Mouse (Mus musculus): ENCODE results near the gene Atad2b. TPM values are rescaled to one million over a fixed set of nuclear protein-coding genes. Genes with fewer than 3 reads are reported as not detected.
A peak's percentile ranks its signal among the peaks of the same experiment; 100 is the strongest.
"Not testable (repeated sequence)": the region's sequence is repeated elsewhere in the genome, so short reads cannot be mapped to it uniquely, and the experiment has no call there.

Atad2b gene
- total and polyA plus RNA-seq, 3 experiments = 28.5 to 123 (median 54.5) TPM

DNA sequence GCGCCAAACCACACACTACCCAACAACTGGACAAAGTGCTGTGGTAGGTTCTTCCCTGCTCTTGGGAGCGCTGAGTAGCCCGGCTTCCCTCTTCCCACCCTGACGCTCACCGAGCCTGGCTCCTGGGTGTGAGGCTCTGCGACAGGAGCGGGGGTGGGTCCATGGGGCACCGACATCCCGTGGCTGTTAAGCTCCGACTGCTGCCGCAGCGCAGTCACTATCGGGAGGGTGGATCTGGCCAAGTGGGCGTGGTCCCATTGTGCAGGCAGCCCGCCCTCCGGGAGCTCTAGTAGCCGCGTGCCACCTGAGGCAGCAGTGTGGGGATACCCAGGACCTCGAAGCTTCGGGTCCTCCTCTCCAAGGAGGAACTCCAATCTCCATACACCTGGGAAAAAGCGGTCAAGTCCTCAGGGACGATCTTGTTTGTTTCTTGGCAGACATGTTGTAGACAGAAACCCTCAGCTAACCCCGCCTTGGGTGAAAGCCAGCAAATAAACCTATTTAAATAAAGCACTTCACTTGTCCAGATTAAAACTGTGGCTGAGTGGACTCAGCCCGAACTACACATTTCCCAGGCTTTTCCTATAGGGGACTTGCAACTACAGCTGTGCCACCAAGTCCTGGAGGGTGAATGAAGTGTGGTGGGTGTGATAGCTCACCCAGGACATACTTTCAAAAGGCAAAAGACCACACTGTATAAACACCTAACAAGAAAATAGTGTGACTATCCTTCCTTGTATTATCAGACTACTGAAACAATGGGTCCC lies 42.8 kb upstream of the Atad2b start, which contains the start of gene Mfsd2b:
Gene Mfsd2b (minus strand): TSS at position 199 of the 767 bp plus-strand sequence.
- H3K9me3 ChIP-seq (replicated peaks) = no peaks in the 10 kb centered on the region
- TF ChIP-seq POLR2AphosphoS5 (IDR thresholded peaks at IDR 0.05; ENCODE audit: insufficient replicate concordance, low read depth, low read length) (no peak), TAL1 (conservative IDR thresholded peaks at IDR 0.05; ENCODE audit: low read depth, low read length) (no peak), GATA2 (IDR thresholded peaks at IDR 0.05; ENCODE audit: borderline replicate concordance, low read depth, low read length) (no peak), GATA1 (IDR thresholded peaks at IDR 0.05; ENCODE audit: borderline replicate concordance, low read length) (no peak), CTCF (IDR thresholded peaks at IDR 0.05; ENCODE audit: low read depth, low read length) (no peak)
- peaks cover 51% of the 10 kb centered on the region for H3K36me3 ChIP-seq (replicated peaks)
- DNase-seq (ENCODE audit: low spot score) (peak; percentile 61), ATAC-seq (ENCODE audit: extremely low read depth, insufficient number of reproducible peaks, low FRiP score, poor library complexity, severe bottlenecking) (peak; percentile 71)
- H3K27me3 ChIP-seq (ENCODE audit: insufficient read depth, low read length) = no peaks in the 10 kb centered on the region
- peak within 1 kb of the TSS; percentile 79 for H3K4me3 ChIP-seq (ENCODE audit: low read depth, low read length)
- peaks cover 77% of the 10 kb centered on the region for H3K4me1 ChIP-seq (ENCODE audit: insufficient read depth, low read depth, low read length)

DNA sequence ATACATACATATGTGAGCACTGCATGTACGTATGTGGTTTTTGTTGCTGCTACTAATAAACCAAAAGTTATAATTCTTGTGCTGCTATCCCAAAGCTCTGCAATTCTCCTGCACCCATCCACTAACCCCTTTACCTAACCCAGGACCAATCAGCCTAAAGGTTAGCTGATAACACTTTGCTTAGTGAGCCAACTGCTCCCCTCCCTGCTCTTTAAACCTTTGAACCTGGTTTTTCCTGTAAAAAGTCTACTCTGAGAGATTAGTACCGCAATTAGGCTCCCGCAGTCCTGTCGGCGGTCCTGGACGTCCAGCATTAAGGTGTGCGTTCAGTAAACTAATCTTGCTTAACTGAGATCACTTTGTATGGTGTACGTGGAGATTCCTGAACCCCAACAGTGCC lies 41.5 kb upstream of the Atad2b start:
- DNase-seq (ENCODE audit: low spot score) = no peak
- Histone ChIP-seq H3K4me1 (ENCODE audit: insufficient read depth, low read depth, low read length) (peaks cover 65% of the 10 kb centered on the region), H3K27me3 (ENCODE audit: insufficient read depth, low read length) (no peaks in the 10 kb centered on the region), H3K36me3 (replicated peaks) (peaks cover 48% of the 10 kb centered on the region), H3K4me3 (ENCODE audit: low read depth, low read length) (no peak overlapping the region), H3K9me3 (replicated peaks) (no peaks in the 10 kb centered on the region)
- no peak for ATAC-seq (ENCODE audit: extremely low read depth, insufficient number of reproducible peaks, low FRiP score, poor library complexity, severe bottlenecking)
- no peak for TF ChIP-seq CTCF (IDR thresholded peaks at IDR 0.05; ENCODE audit: low read depth, low read length)
- no peak for TF ChIP-seq GATA1 (IDR thresholded peaks at IDR 0.05; ENCODE audit: borderline replicate concordance, low read length)
- TF ChIP-seq POLR2AphosphoS5 (IDR thresholded peaks at IDR 0.05; ENCODE audit: insufficient replicate concordance, low read depth, low read length) = no peak
- TF ChIP-seq GATA2 (IDR thresholded peaks at IDR 0.05; ENCODE audit: borderline replicate concordance, low read depth, low read length) = no peak
- no peak for TF ChIP-seq TAL1 (conservative IDR thresholded peaks at IDR 0.05; ENCODE audit: low read depth, low read length)

GRCm38 (mm10) chr12:4878296-4878783 lies 38.8 kb upstream of the Atad2b start:
- Histone ChIP-seq H3K36me3 (replicated peaks) (peaks cover 55% of the 10 kb centered on the region), H3K9me3 (replicated peaks) (no peaks in the 10 kb centered on the region), H3K4me1 (ENCODE audit: insufficient read depth, low read depth, low read length) (peaks cover 39% of the 10 kb centered on the region), H3K4me3 (ENCODE audit: low read depth, low read length) (no peak overlapping the region), H3K27me3 (ENCODE audit: insufficient read depth, low read length) (no peaks in the 10 kb centered on the region)
- TF ChIP-seq POLR2AphosphoS5 (IDR thresholded peaks at IDR 0.05; ENCODE audit: insufficient replicate concordance, low read depth, low read length) = no peak
- ATAC-seq (ENCODE audit: extremely low read depth, insufficient number of reproducible peaks, low FRiP score, poor library complexity, severe bottlenecking) (no peak), DNase-seq (ENCODE audit: low spot score) (no peak)

DNA sequence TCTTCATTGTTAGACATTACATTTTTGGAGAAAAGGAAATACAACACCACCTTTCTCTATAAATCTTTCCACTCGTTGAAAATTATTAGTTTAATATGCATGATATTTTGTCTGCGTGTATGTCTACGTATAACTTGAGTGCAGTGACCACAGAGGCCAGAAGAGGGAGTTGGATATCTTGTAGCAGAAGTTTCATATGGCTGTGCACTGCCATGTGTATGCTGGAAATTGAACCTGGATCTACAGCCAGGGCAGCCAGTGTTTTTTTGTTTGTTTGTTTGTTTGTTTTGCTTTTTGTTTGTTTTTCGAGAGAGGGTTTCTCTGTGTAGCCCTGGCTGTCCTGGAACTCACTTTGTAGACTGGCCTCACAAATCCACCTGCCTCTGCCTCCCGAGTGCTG lies 38.1 kb upstream of the Atad2b start:
- Histone ChIP-seq H3K4me3 (ENCODE audit: low read depth, low read length) (no peak overlapping the region), H3K27me3 (ENCODE audit: insufficient read depth, low read length) (no peaks in the 10 kb centered on the region), H3K9me3 (replicated peaks) (no peaks in the 10 kb centered on the region), H3K36me3 (replicated peaks) (peaks cover 61% of the 10 kb centered on the region), H3K4me1 (ENCODE audit: insufficient read depth, low read depth, low read length) (peaks cover 32% of the 10 kb centered on the region)
- ATAC-seq (ENCODE audit: extremely low read depth, insufficient number of reproducible peaks, low FRiP score, poor library complexity, severe bottlenecking) = no peak
- TF ChIP-seq GATA1 (IDR thresholded peaks at IDR 0.05; ENCODE audit: borderline replicate concordance, low read length) (no peak), GATA2 (IDR thresholded peaks at IDR 0.05; ENCODE audit: borderline replicate concordance, low read depth, low read length) (no peak), TAL1 (conservative IDR thresholded peaks at IDR 0.05; ENCODE audit: low read depth, low read length) (no peak), POLR2AphosphoS5 (IDR thresholded peaks at IDR 0.05; ENCODE audit: insufficient replicate concordance, low read depth, low read length) (no peak), CTCF (IDR thresholded peaks at IDR 0.05; ENCODE audit: low read depth, low read length) (no peak)
- no peak for DNase-seq (ENCODE audit: low spot score)

GRCm38 (mm10) chr12:4882086-4882485 lies 35.1 kb upstream of the Atad2b start:
- H3K9me3 ChIP-seq (replicated peaks) = no peaks in the 10 kb centered on the region
- ATAC-seq (ENCODE audit: extremely low read depth, insufficient number of reproducible peaks, low FRiP score, poor library complexity, severe bottlenecking) (no peak), DNase-seq (ENCODE audit: low spot score) (no peak)
- H3K27me3 ChIP-seq (ENCODE audit: insufficient read depth, low read length) = no peaks in the 10 kb centered on the region
- TF ChIP-seq GATA1 (IDR thresholded peaks at IDR 0.05; ENCODE audit: borderline replicate concordance, low read length) (no peak), CTCF (IDR thresholded peaks at IDR 0.05; ENCODE audit: low read depth, low read length) (no peak), TAL1 (conservative IDR thresholded peaks at IDR 0.05; ENCODE audit: low read depth, low read length) (no peak), GATA2 (IDR thresholded peaks at IDR 0.05; ENCODE audit: borderline replicate concordance, low read depth, low read length) (no peak), POLR2AphosphoS5 (IDR thresholded peaks at IDR 0.05; ENCODE audit: insufficient replicate concordance, low read depth, low read length) (no peak)
- peaks cover 81% of the 10 kb centered on the region for H3K36me3 ChIP-seq (replicated peaks)
- no peak overlapping the region for H3K4me3 ChIP-seq (ENCODE audit: low read depth, low read length)
- peaks cover 8% of the 10 kb centered on the region for H3K4me1 ChIP-seq (ENCODE audit: insufficient read depth, low read depth, low read length)

DNA sequence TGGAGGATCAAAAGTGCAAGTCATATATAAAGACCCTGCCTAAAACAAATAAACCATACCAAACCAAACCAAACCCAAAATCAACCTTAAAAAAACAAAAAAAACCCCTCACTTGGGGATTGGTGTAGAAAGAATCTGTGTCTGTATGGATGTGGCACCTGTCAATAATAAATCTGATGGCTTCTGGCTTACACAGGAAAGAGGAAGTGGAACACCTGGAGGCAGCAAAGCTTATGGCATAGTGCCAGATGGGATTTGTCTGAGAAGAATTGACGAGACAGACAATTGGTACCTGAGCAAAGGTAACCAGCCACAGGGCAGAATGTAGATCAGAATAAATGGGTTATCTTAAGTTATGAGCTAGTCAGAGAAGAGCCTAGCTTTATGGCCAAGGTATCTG lies 32.1 kb upstream of the Atad2b start:
- DNase-seq (ENCODE audit: low spot score) = no peak
- Histone ChIP-seq H3K9me3 (replicated peaks) (no peaks in the 10 kb centered on the region), H3K27me3 (ENCODE audit: insufficient read depth, low read length) (no peaks in the 10 kb centered on the region), H3K36me3 (replicated peaks) (peaks cover 86% of the 10 kb centered on the region), H3K4me3 (ENCODE audit: low read depth, low read length) (no peak overlapping the region), H3K4me1 (ENCODE audit: insufficient read depth, low read depth, low read length) (peaks cover 4% of the 10 kb centered on the region; the same call in 1 of the 2 replicates)
- TF ChIP-seq POLR2AphosphoS5 (IDR thresholded peaks at IDR 0.05; ENCODE audit: insufficient replicate concordance, low read depth, low read length) = no peak
- no peak for TF ChIP-seq GATA1 (IDR thresholded peaks at IDR 0.05; ENCODE audit: borderline replicate concordance, low read length)
- TF ChIP-seq CTCF (IDR thresholded peaks at IDR 0.05; ENCODE audit: low read depth, low read length) = no peak
- no peak for TF ChIP-seq TAL1 (conservative IDR thresholded peaks at IDR 0.05; ENCODE audit: low read depth, low read length)
- ATAC-seq (ENCODE audit: extremely low read depth, insufficient number of reproducible peaks, low FRiP score, poor library complexity, severe bottlenecking) = no peak

DNA sequence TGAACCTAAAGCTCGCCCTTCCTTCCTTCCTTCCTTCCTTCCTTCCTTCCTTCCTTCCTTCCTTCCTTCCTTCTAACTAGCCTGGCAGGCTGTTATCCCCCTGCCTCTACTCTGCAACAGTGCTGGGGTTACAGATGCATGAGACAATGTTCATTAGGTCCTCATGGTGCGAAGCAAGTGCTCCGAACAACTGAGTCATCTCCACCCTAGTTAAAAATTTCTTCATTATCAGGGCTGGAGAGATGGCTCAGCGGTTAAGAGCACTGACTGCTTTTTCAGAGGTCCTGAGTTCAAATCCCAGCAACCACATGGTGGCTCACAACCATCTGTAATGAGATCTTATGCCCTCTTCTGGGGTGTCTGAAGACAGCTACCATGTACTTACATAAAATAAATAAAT lies 30.6 kb upstream of the Atad2b start:
- not testable (repeated sequence) for H3K9me3 ChIP-seq (replicated peaks); ATAC-seq (ENCODE audit: extremely low read depth, insufficient number of reproducible peaks, low FRiP score, poor library complexity, severe bottlenecking); H3K4me3 ChIP-seq (ENCODE audit: low read depth, low read length); DNase-seq (ENCODE audit: low spot score); H3K4me1 ChIP-seq (ENCODE audit: insufficient read depth, low read depth, low read length); H3K27me3 ChIP-seq (ENCODE audit: insufficient read depth, low read length)
- H3K36me3 ChIP-seq (replicated peaks) = peaks cover 87% of the 10 kb centered on the region

Data from G1E (cell line).